Mouse (Mus musculus) heart, embryonic 10.5 days (tissue): Measurements from ENCODE around the gene Fshr. TPM values are rescaled to one million over a fixed set of nuclear protein-coding genes. Genes with fewer than 3 reads are reported as not detected.

Experiments used
- DNase-seq: peaks from one replicate; pipeline ENCODE4 v3.0.0-alpha.2; 2017; ENCODE audit warnings: low spot score
- H3K27ac ChIP-seq: fragments of 300-500 bp; sonication (generic); 2 replicates; pipeline ENCODE4 v1.5.1; 2016; ENCODE audit warnings: mild to moderate bottlenecking
- H3K27me3 ChIP-seq: fragments of 300-500 bp; sonication (generic); 2 replicates; pipeline ENCODE4 v1.6.1; 2016; ENCODE audit warnings: mild to moderate bottlenecking; ENCODE audit not compliant: poor library complexity, insufficient read depth, severe bottlenecking
- H3K36me3 ChIP-seq: fragments of 300-500 bp; sonication (generic); 2 replicates; pipeline ENCODE4 v1.6.1; 2016; ENCODE audit warnings: mild to moderate bottlenecking, moderate library complexity
- H3K4me1 ChIP-seq: fragments of 300-500 bp; sonication (generic); 2 replicates; pipeline ENCODE4 v1.6.1; 2016; ENCODE audit warnings: mild to moderate bottlenecking
- H3K4me3 ChIP-seq: fragments of 300-500 bp; sonication (generic); 2 replicates; pipeline ENCODE4 v1.5.1; 2016; ENCODE audit warnings: mild to moderate bottlenecking, moderate library complexity
- H3K9me3 ChIP-seq: fragments of 300-500 bp; sonication (generic); 2 replicates; pipeline ENCODE4 v1.6.1; 2016; ENCODE audit warnings: mild to moderate bottlenecking, moderate library complexity
- WGBS: fragments of 180-500 bp; shearing (Covaris S2); methylation state at CpG from one replicate; pipeline ENCODE4 v1.1.7; 2016; 5-methylcytosine and 5-hydroxymethylcytosine counted together
- polyA plus RNA-seq: library from polyadenylated mRNA; unstranded; fragments of >200 nt; fragmentation: Nextera tagmentation; extraction: Ambion mirVana; gene quantifications from 2 replicates; pipeline ENCODE4 v1.2.1, GENCODE M21; 2016

Fshr gene
- polyA plus RNA-seq, 1 experiment from 2014 or later = not detected

DNA sequence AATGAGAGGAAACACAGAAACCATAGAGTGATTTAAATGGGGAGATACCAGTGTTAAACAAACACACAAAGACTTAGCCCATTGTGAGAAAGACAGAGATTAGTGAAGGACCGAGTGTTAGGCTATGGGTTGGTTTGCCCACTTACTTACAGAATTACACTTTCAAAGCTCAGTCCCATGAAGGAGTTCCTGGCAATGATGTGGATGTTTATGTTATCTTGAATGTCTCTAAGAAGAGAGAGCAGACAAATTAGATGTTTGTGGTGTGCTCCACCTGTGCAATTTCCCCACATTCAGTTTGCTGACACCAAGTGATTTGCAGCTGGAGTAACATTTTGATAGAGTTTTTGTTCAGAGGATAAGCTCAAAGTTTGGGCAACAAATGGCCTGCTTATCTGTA, 191.4 kb downstream of the Fshr start:
- Histone ChIP-seq H3K27ac (no peak overlapping the region), H3K4me1 (no peaks in the 10 kb centered on the region), H3K9me3 (no peaks in the 10 kb centered on the region), H3K36me3 (no peaks in the 10 kb centered on the region), H3K4me3 (no peak overlapping the region), H3K27me3 (no peaks in the 10 kb centered on the region)
- DNase-seq = no peak
- WGBS = 63% methylated on average over 1 of the region's 1 CpGs

DNA sequence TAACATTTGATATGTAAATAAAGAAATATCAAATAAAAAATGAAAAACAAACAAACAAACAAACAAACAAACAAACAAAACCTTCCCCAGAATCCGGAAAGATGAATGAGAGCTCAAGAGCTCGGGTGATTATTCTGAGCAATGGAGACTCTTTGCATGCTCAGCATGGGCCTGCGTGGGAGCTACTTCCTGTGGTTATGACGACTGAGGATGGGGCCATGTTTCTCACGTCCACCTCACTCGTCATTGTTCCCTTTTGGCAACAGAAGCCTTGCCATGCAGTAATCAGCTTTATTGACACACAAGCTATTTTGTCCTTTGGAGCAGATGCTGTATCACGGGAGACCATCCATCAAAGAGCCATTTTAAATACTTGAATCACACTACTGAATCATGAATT, 191.8 kb downstream of the Fshr start:
- Histone ChIP-seq H3K36me3 (no peaks in the 10 kb centered on the region), H3K27ac (no peak overlapping the region), H3K9me3 (no peaks in the 10 kb centered on the region), H3K4me3 (no peak overlapping the region), H3K27me3 (no peaks in the 10 kb centered on the region), H3K4me1 (no peaks in the 10 kb centered on the region)
- no peak for DNase-seq
- 80% methylated on average over 7 of the region's 7 CpGs for WGBS

DNA sequence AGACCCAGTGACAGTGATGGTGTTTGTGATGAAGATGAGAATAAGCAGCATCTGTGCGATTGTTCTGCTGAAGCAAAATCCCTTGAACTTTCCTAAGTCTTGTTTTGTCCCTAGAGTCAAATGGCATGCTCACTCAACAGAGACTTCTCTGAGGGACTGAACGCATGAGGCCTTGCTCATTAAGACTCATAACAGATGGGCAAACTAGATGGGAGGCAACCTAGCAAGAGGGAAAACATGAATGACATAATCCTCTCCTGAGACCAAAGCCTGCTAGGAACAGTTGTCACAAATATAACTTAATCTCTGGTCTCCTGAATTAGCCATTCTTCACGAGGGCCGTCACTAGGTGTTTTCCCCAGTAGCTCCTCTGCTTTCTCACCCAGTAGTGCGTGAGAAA, 194.5 kb downstream of the Fshr start:
- no peaks in the 10 kb centered on the region for H3K9me3 ChIP-seq
- WGBS = 78% methylated on average over 5 of the region's 5 CpGs
- H3K27me3 ChIP-seq = no peaks in the 10 kb centered on the region
- H3K27ac ChIP-seq = no peak overlapping the region
- H3K4me1 ChIP-seq = no peaks in the 10 kb centered on the region
- no peak for DNase-seq
- no peak overlapping the region for H3K4me3 ChIP-seq
- no peaks in the 10 kb centered on the region for H3K36me3 ChIP-seq

DNA sequence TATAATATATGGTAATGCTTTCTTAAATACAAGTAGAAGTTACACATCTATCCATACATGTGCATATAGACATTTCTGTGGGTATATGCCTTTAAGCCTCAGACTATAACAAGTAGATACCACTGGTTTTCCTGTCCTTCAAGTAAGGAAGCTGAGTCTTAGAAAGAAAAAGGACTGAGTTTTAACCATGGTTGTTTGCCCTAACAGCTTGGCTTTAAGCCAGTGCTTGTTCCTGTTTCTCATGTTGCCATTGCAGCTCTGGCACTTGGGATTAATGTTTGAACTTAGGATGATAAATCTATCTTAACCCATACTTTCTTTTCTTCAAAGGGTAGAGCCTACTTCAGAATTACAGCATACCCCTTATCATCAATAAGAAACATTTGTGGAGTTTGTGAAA, 200.6 kb downstream of the Fshr start:
- Histone ChIP-seq H3K27me3 (no peaks in the 10 kb centered on the region), H3K9me3 (no peaks in the 10 kb centered on the region), H3K36me3 (no peaks in the 10 kb centered on the region), H3K27ac (no peak overlapping the region), H3K4me3 (no peak overlapping the region), H3K4me1 (peaks cover 10% of the 10 kb centered on the region)
- no peak for DNase-seq

DNA sequence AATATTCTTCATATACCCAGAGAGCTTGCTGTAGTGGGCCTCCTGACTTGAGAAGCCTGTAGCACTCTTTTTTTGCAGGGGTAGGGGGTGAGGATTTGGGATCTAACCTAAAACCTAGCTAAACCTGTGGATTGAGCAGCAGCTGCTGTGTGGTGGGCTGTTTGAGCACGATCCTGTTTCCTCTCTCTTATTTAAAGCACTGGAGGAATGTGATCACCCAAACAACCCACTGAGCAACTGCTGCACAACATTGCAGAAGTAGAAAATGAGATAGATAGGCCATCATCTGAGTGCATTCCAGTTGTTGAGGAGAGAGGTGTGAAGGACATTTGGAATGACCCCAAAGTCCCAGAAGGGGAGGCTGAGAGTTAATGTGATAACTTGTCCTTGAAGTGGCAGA, 202.2 kb downstream of the Fshr start:
- no peak overlapping the region for H3K27ac ChIP-seq
- peaks cover 10% of the 10 kb centered on the region for H3K4me1 ChIP-seq
- no peak overlapping the region for H3K4me3 ChIP-seq
- H3K9me3 ChIP-seq = no peaks in the 10 kb centered on the region
- no peak for DNase-seq
- WGBS = 48% methylated on average over 1 of the region's 1 CpGs
- H3K27me3 ChIP-seq = no peaks in the 10 kb centered on the region
- no peaks in the 10 kb centered on the region for H3K36me3 ChIP-seq

DNA sequence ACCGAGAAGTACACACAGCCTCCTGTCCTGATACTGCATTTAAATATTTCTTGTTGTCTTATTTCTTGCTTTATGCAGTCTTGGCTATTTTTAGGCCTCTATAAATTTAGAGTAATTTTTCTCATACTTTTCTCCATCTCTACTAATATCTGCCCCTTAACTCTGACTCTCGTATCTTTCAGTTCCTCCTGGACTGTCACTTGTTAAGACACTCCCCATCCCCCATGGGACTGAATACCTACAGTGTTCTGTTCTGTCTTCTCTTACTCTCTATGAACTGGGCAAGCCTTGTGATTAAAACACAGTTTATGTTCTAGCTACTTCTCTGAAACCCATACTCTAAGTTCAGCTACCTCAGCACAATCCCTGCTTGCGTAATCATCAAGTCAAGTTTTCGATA, 209.2 kb downstream of the Fshr start:
- WGBS = 81% methylated on average over 4 of the region's 4 CpGs
- no peak for DNase-seq
- Histone ChIP-seq H3K4me1 (no peaks in the 10 kb centered on the region), H3K36me3 (no peaks in the 10 kb centered on the region), H3K4me3 (no peak overlapping the region), H3K27ac (no peak overlapping the region), H3K27me3 (no peaks in the 10 kb centered on the region), H3K9me3 (no peaks in the 10 kb centered on the region)

DNA sequence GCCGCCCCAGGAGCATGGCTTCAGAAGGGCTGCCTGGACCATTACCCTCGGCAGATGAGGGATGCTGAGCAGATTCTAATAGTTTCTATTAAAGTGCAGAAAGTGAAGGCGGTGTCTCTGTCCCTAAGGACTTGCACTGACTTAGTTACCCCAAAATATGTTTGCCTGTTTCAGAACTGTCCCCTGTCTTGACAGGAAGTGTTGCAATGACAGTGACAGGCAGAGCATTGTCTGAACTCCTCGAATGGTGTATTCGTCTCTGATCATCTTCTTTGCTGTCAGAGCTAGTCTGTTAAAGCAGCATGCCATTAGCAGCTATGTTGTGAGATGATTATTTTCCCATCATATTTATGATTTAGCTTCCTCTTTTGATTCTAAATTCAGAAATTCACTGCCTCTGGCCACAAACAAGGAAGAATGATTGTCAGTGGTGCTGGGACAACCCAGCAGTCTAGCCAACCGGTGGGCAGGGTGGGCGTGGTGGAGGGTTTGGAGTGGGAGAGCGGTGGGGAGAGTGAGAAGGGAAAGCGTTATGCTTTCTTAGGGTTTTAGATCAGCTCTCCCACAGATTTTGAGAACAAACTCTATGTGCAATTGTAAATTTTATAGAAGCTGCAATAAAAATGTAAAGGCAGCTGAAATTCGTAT, 219.6 kb downstream of the Fshr start:
- Histone ChIP-seq H3K27me3 (no peaks in the 10 kb centered on the region), H3K27ac (no peak overlapping the region), H3K4me1 (no peaks in the 10 kb centered on the region), H3K9me3 (no peaks in the 10 kb centered on the region), H3K4me3 (no peak overlapping the region), H3K36me3 (no peaks in the 10 kb centered on the region)
- WGBS = 82% methylated on average over 10 of the region's 10 CpGs
- DNase-seq = no peak

DNA sequence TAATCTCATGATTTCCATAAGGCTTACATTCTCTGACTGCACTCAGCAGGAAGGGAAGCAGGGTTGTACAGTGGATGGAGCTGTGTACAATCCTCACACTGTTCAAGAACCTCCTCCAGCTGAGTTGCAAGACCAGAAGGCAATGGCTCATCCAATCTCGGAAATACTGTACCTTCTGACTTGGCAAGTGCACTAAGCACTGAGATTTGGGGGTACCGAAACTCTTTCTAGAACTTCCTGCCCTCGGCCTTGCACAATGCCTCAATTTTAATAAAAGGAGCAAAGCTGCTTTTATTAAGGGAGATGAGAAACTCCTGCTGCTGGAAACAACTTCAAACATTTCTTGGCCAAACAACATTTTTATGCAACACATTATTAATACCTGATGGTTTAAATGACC, 225.9 kb downstream of the Fshr start:
- Histone ChIP-seq H3K27ac (no peak overlapping the region), H3K9me3 (no peaks in the 10 kb centered on the region), H3K36me3 (no peaks in the 10 kb centered on the region), H3K4me1 (no peaks in the 10 kb centered on the region), H3K27me3 (no peaks in the 10 kb centered on the region), H3K4me3 (no peak overlapping the region)
- DNase-seq = no peak
- 77% methylated on average over 3 of the region's 3 CpGs for WGBS

DNA sequence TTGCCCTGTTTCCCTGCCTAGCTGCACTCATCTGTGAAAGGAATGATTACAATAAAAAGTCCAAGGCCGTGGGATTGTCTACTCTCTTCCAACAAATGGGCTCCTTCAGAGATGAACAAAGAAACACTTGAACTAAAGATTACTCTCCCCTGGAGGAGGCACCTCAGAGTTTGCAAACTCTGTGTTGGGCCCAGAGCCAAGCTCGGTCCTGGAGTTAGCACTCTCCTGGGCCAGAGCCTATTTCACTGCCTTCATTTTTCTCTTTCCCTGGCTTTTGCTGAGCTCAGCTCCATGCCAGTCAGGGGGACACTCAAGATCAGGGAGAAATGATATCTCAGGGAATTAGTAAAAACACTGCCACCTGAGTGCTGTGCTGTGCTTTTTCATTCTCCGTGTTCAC, 234.4 kb downstream of the Fshr start:
- H3K9me3 ChIP-seq = no peaks in the 10 kb centered on the region
- H3K27ac ChIP-seq = no peak overlapping the region
- H3K4me3 ChIP-seq = no peak overlapping the region
- H3K27me3 ChIP-seq = no peaks in the 10 kb centered on the region
- no peaks in the 10 kb centered on the region for H3K36me3 ChIP-seq
- H3K4me1 ChIP-seq = no peaks in the 10 kb centered on the region
- no peak for DNase-seq
- WGBS = 70% methylated on average over 3 of the region's 3 CpGs

DNA sequence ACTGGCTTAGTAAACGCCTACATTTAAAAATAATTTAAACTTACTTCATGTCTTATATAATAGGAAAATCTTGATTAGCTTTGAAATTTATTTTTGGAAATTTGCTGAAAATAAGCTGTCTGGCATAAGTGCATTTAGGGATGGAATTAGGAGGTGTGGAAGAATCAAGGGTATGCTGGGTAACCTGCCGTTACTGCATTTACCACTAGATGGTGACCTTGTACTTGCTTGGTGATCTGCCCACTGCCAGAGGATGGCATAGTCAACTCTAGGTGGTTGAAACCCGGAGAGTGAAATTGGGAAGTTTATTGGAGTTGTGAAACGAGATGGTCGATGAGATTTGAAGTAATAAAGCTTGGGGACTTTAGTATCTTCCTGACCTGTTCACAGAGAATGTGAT, 246.5 kb downstream of the Fshr start:
- Histone ChIP-seq H3K9me3 (no peaks in the 10 kb centered on the region), H3K4me3 (no peak overlapping the region), H3K27me3 (no peaks in the 10 kb centered on the region), H3K4me1 (no peaks in the 10 kb centered on the region), H3K36me3 (no peaks in the 10 kb centered on the region), H3K27ac (no peak overlapping the region)
- WGBS = 35% methylated on average over 5 of the region's 5 CpGs
- DNase-seq = no peak

DNA sequence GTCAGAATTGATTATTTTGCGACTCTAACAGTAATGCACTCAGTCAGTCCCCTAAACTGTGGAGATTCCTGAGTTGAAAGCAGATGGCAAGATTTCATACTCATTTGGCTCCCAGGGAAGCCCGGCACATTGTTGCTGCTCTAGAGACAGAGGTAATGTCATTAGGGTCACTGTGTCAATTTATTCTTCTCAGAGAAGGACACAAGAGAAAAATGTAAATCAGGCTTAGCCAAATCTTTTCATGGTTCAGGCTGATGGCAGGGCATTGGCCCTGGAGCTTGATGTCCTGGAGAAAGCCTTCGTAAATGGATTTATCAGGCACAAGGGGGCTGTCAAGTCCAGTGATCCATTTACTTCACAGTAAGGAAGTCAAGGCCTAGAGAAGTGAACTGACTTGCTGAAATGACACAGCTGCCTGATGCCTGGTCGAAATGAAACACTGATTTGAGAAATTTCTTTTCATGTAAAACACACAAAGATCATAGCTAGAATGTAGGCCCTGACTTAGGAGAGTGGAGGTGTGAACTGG, 262.3 kb downstream of the Fshr start:
- WGBS = 29% methylated on average over 4 of the region's 4 CpGs
- Histone ChIP-seq H3K36me3 (no peaks in the 10 kb centered on the region), H3K27me3 (no peaks in the 10 kb centered on the region), H3K27ac (no peak overlapping the region), H3K4me3 (no peak overlapping the region), H3K4me1 (no peaks in the 10 kb centered on the region; the same call in 1 of the 2 replicates), H3K9me3 (no peaks in the 10 kb centered on the region)
- DNase-seq = no peak

DNA sequence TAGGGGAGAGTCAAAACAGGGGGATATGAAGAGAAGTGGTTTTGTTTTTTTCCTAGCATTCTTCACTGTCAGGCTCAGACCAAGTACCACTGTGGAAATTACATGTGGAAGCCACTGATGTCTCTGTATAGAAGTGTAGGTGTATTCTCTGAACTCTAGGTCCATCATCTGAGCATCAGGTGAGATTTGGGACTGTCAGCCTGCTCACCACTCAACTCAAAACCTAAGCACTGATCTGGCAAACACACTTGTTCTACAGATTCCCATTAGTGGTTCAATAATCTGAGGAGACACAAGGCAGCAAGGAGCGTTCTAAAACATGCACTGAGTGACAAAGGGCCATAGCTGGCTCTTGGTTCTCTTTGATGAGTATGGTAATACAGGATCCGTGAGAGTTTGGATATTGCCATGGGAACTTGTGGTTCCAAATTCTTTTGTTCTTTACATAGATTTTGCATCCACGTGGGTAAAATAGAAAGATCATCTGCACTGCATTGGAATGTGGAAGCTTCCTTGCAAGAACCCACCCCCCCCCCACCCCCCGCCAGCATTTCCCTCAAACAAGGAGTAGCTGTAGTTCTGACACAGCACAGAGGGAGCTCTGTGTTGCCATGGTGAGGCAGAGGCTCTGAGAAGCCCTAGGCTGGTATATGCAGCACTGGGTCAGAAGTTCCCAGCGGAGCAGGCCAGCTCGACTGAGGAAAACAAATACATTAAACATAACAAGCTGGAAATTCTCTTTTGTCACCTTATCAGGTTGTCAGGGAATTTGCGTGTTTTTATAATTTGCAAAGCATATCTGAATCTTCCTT, 262.9 kb downstream of the Fshr start:
- Histone ChIP-seq H3K36me3 (no peaks in the 10 kb centered on the region), H3K9me3 (no peaks in the 10 kb centered on the region), H3K4me3 (no peak overlapping the region), H3K27ac (no peak overlapping the region), H3K27me3 (no peaks in the 10 kb centered on the region), H3K4me1 (no peaks in the 10 kb centered on the region; the same call in 1 of the 2 replicates)
- no peak for DNase-seq
- 25% methylated on average over 7 of the region's 7 CpGs for WGBS

DNA sequence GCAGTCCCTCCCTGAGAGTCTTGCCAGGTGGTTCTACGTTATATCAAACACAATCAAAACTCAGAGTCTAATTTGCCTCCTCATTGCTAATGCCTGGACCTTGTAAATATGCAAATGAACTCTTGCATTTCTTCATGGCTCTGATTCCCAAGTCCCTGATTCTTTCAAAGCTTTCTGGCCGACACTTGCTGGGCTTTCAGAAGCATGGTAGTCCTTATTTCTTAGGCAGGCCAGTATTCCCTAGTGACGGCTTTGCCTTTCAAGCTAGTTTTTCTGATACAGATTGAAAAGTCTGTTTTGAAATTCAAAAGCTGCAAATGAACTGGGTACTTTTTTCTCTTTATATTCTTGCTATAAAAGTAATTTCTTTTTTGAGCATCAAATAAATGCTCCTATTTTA, 263.5 kb downstream of the Fshr start:
- Histone ChIP-seq H3K4me3 (no peak overlapping the region), H3K9me3 (no peaks in the 10 kb centered on the region), H3K27me3 (no peaks in the 10 kb centered on the region), H3K4me1 (no peaks in the 10 kb centered on the region; the same call in 1 of the 2 replicates), H3K27ac (no peak overlapping the region), H3K36me3 (no peaks in the 10 kb centered on the region)
- WGBS = 87% methylated on average over 3 of the region's 3 CpGs
- no peak for DNase-seq
